Mouse (Mus musculus): ENCODE data around the gene Thsd4.

- TF ChIP-seq CTCF (IDR thresholded peaks at IDR 0.05; ENCODE audit: borderline replicate concordance, control insufficient read depth, extremely low read depth, insufficient read depth, low read length, poor library complexity): no peak
- no peak for TF ChIP-seq POLR2A (IDR thresholded peaks at IDR 0.05; ENCODE audit: control insufficient read depth, extremely low read depth, insufficient read depth, low read length, poor library complexity)
Observed at GRCm38 (mm10) chr9:60115711-60116247, 406.1 kb downstream of the Thsd4 start.
